Mouse (Mus musculus) adrenal gland, postnatal 10 days (tissue): ENCODE data around the gene Olfr1477. TPM values are rescaled to one million over a fixed set of nuclear protein-coding genes. Genes with fewer than 3 reads are reported as not detected.
"Not testable (repeated sequence)": the region's sequence is repeated elsewhere in the genome, so short reads cannot be mapped to it uniquely, and the experiment has no call there.

Experiments used
- DNase-seq: peaks from one replicate; pipeline ENCODE4 v3.0.0; 2021; ENCODE audit warnings: mixed read lengths
- long read RNA-seq, 2 experiments: library from polyadenylated mRNA; stranded (forward); transcript quantifications; one replicate each; pipeline ENCODE4 v2.0.0; 2021
- total RNA-seq, 2 experiments: library from RNA; stranded (reverse); gene quantifications; 2 replicates each; pipeline ENCODE4 v1.2.3; 2021

The Olfr1477 gene
- total RNA-seq: not detected
- long read RNA-seq, experiment 1: 0 reads
- long read RNA-seq, experiment 2: 0 reads

GRCm38 (mm10) chr19:13500246-13500645 is at the start of gene Olfr1477:
Gene Olfr1477 (plus strand): TSS chr19:13500546.
- DNase-seq: no peak

DNA sequence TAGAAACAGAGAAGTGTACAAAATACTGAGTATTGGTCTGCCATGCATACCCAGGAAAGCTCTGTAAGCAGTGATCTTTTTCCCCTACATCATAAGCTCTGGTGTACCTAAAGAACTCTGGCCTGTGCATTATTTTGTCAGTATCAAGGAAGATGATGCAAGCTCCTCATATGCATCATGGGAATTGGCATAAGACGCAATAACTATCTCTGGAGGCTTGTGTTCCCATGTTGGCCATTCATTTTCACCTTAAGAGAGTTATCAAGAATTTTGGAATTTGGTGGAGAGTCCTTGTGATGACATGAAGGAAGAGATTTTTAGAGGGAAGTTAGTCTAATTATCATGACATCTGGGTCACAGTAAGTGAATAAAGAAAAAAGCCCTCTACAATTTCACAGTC is 44.4 kb upstream of the Olfr1477 start, which contains the start of gene Olfr1472:
TSS of gene Olfr1472 (minus strand) at position 101 of the 400 bp plus-strand sequence.
- no peak for DNase-seq

- DNase-seq: not testable (repeated sequence)
Measured at GRCm38 (mm10) chr19:13469265-13469664, 31.1 kb upstream of the Olfr1477 start, which contains the start of gene Olfr1474. Gene Olfr1474 (plus strand): TSS chr19:13469565.

GRCm38 (mm10) chr19:13480096-13480495 is 20.2 kb upstream of the Olfr1477 start, which contains the start of gene Olfr1475:
Gene Olfr1475 (minus strand): TSS chr19:13480196.
- no peak for DNase-seq

GRCm38 (mm10) chr19:13527613-13528012 is 27.3 kb downstream of the Olfr1477 start, which contains the start of gene Olfr1480:
Gene Olfr1480 (plus strand): TSS chr19:13527913.
- no peak for DNase-seq

Other genes with a start within 250 kb of the Olfr1477 start
- gene Olfr1465, start 185.0 kb upstream of the Olfr1477 start, total RNA-seq: not detected
- gene Olfr1466, start 161.7 kb upstream of the Olfr1477 start, total RNA-seq: not detected
- gene Olfr1467, start 138.3 kb upstream of the Olfr1477 start, total RNA-seq: not detected
- gene Olfr1469, start 92.7 kb upstream of the Olfr1477 start, total RNA-seq: not detected
- not detected for gene Olfr1471, start 57.1 kb upstream of the Olfr1477 start, total RNA-seq
- gene Olfr1472, start 44.5 kb upstream of the Olfr1477 start, total RNA-seq: not detected
- gene Olfr1474, start 31.0 kb upstream of the Olfr1477 start, total RNA-seq: not detected
- not detected for gene Olfr1475, start 20.4 kb upstream of the Olfr1477 start, total RNA-seq
- gene Olfr1480, start 27.4 kb downstream of the Olfr1477 start, total RNA-seq: not detected
- gene Olfr1484, start 83.0 kb downstream of the Olfr1477 start, total RNA-seq: not detected
- not detected for gene Olfr1487, start 116.8 kb downstream of the Olfr1477 start, total RNA-seq
- gene Olfr1489, start 131.1 kb downstream of the Olfr1477 start, total RNA-seq: not detected
- not detected for gene Olfr1490, start 150.5 kb downstream of the Olfr1477 start, total RNA-seq
- not detected for gene Olfr1491, start 196.7 kb downstream of the Olfr1477 start, total RNA-seq
- gene Olfr1493-ps1, start 222.7 kb downstream of the Olfr1477 start, total RNA-seq: not detected
- gene Olfr1494, start 239.2 kb downstream of the Olfr1477 start, total RNA-seq: not detected